Mouse (Mus musculus) small intestine, adult 2 months (tissue): ENCODE measurements around the gene Slit2. TPM values are rescaled to one million over a fixed set of nuclear protein-coding genes. Genes with fewer than 3 reads are reported as not detected.

Experiments used
- H3K27ac ChIP-seq: fragments of 200-500 bp; 2 replicates; pipeline ENCODE4 v1.5.1; 2012; ENCODE audit warnings: low read depth, low read length, control low read depth, inconsistent platforms; ENCODE audit not compliant: insufficient read depth
- H3K27me3 ChIP-seq: fragments of 200-500 bp; 2 replicates; pipeline ENCODE4 v1.6.1; 2012; ENCODE audit warnings: mild to moderate bottlenecking, moderate library complexity, low read length, inconsistent platforms; ENCODE audit not compliant: control insufficient read depth, insufficient read depth
- H3K36me3 ChIP-seq: fragments of 200-500 bp; 2 replicates; pipeline ENCODE4 v1.6.1; 2012; ENCODE audit warnings: mild to moderate bottlenecking, low read length, control low read depth, inconsistent platforms; ENCODE audit not compliant: control insufficient read depth, insufficient read depth
- H3K4me1 ChIP-seq: fragments of 200-500 bp; 2 replicates; pipeline ENCODE4 v1.6.1; 2012; ENCODE audit warnings: low read length, inconsistent platforms, mixed read lengths; ENCODE audit not compliant: control insufficient read depth, insufficient read depth, insufficient read length
- H3K4me3 ChIP-seq: fragments of 200-500 bp; 2 replicates; pipeline ENCODE4 v1.5.1; 2012; ENCODE audit warnings: low read depth, mild to moderate bottlenecking, control low read depth, inconsistent platforms, low read length, moderate library complexity
- CTCF ChIP-seq: fragments of 200-500 bp; IDR thresholded peaks from 2 replicates; pipeline ENCODE4 v1.5.1; 2012; ENCODE audit warnings: low read depth, mild to moderate bottlenecking, control low read depth, inconsistent platforms, low read length, moderate library complexity, mixed read lengths; ENCODE audit not compliant: insufficient replicate concordance, insufficient read length; ENCODE audit errors: extremely low read depth
- POLR2A ChIP-seq: fragments of 200-500 bp; IDR thresholded peaks from 2 replicates; pipeline ENCODE4 v1.6.1; 2012; ENCODE audit warnings: low read depth, mild to moderate bottlenecking, control low read depth, inconsistent platforms, low read length, moderate library complexity
- WGBS: fragments of 180-500 bp; shearing (Covaris S2); methylation state at CpG from one replicate; pipeline ENCODE4 v1.1.7; 2018; 5-methylcytosine and 5-hydroxymethylcytosine counted together
- polyA plus RNA-seq: library from polyadenylated mRNA; depleted of rRNA; stranded (reverse); fragments of >200 nt; gene quantifications from 2 replicates; pipeline ENCODE4 v1.2.3, GENCODE M21; 2012

Slit2 gene
- polyA plus RNA-seq, 1 experiment, result 2.2 TPM

GRCm38 (mm10) chr5:48326221-48326620, 343.3 kb downstream of the Slit2 start:
- H3K36me3 ChIP-seq, result no peaks in the 10 kb centered on the region
- no peak for TF ChIP-seq CTCF
- TF ChIP-seq POLR2A, result no peak
- no peaks in the 10 kb centered on the region for H3K4me1 ChIP-seq

GRCm38 (mm10) chr5:48327652-48328051, 344.7 kb downstream of the Slit2 start, which contains the start of gene 5730480H06Rik:
Gene 5730480H06Rik (plus strand): TSS chr5:48327952.
- H3K27ac ChIP-seq, result no peak within 1 kb of the TSS
- no peaks in the 10 kb centered on the region for H3K4me1 ChIP-seq
- no peaks in the 10 kb centered on the region for H3K27me3 ChIP-seq
- H3K36me3 ChIP-seq, result no peaks in the 10 kb centered on the region
- TF ChIP-seq POLR2A (no peak), CTCF (no peak)
- 92% methylated on average over 8 of the region's 8 CpGs for WGBS
- H3K4me3 ChIP-seq, result no peak within 1 kb of the TSS

More at GRCm38 (mm10) chr5:48326221-48326620, 343.3 kb downstream of the Slit2 start:
- H3K27ac ChIP-seq, result no peak overlapping the region
- H3K27me3 ChIP-seq, result no peaks in the 10 kb centered on the region
- H3K4me3 ChIP-seq, result no peak overlapping the region

GRCm38 (mm10) chr5:48329751-48330150, 346.8 kb downstream of the Slit2 start:
- no peaks in the 10 kb centered on the region for H3K36me3 ChIP-seq
- H3K27me3 ChIP-seq, result no peaks in the 10 kb centered on the region
- no peak overlapping the region for H3K27ac ChIP-seq
- TF ChIP-seq POLR2A (no peak), CTCF (no peak)
- H3K4me3 ChIP-seq, result no peak overlapping the region
- 85% methylated on average over 2 of the region's 2 CpGs for WGBS
- no peaks in the 10 kb centered on the region for H3K4me1 ChIP-seq

- WGBS, result 68% methylated on average over 2 of the region's 2 CpGs
- Histone ChIP-seq H3K27ac (no peak overlapping the region), H3K4me1 (no peaks in the 10 kb centered on the region), H3K36me3 (no peaks in the 10 kb centered on the region), H3K27me3 (no peaks in the 10 kb centered on the region), H3K4me3 (no peak overlapping the region)
- TF ChIP-seq POLR2A (no peak), CTCF (no peak)
Measured at GRCm38 (mm10) chr5:48330817-48331216, 347.9 kb downstream of the Slit2 start.

GRCm38 (mm10) chr5:48331441-48331840, 348.5 kb downstream of the Slit2 start:
- WGBS, result 59% methylated on average over 5 of the region's 5 CpGs
- Histone ChIP-seq H3K36me3 (no peaks in the 10 kb centered on the region), H3K27ac (no peak overlapping the region), H3K4me1 (no peaks in the 10 kb centered on the region), H3K4me3 (no peak overlapping the region), H3K27me3 (no peaks in the 10 kb centered on the region)
- TF ChIP-seq POLR2A (no peak), CTCF (no peak)

- TF ChIP-seq CTCF (no peak), POLR2A (no peak)
- 89% methylated on average over 3 of the region's 3 CpGs for WGBS
Measured at GRCm38 (mm10) chr5:48333407-48333806, 350.5 kb downstream of the Slit2 start.

GRCm38 (mm10) chr5:48333884-48334513, 351.1 kb downstream of the Slit2 start:
- WGBS, result 46% methylated on average over 9 of the region's 9 CpGs
- H3K27me3 ChIP-seq, result no peaks in the 10 kb centered on the region
- H3K36me3 ChIP-seq, result no peaks in the 10 kb centered on the region
- no peak overlapping the region for H3K4me3 ChIP-seq
- no peaks in the 10 kb centered on the region for H3K4me1 ChIP-seq
- TF ChIP-seq POLR2A, result no peak
- no peak overlapping the region for H3K27ac ChIP-seq

More at GRCm38 (mm10) chr5:48333407-48333806, 350.5 kb downstream of the Slit2 start:
- Histone ChIP-seq H3K4me1 (no peaks in the 10 kb centered on the region), H3K36me3 (no peaks in the 10 kb centered on the region), H3K27ac (no peak overlapping the region), H3K4me3 (no peak overlapping the region), H3K27me3 (no peaks in the 10 kb centered on the region)

- TF ChIP-seq CTCF (no peak), POLR2A (no peak)
- H3K4me3 ChIP-seq, result no peak overlapping the region
- 33% methylated on average over 7 of the region's 7 CpGs for WGBS
- no peaks in the 10 kb centered on the region for H3K36me3 ChIP-seq
- H3K27ac ChIP-seq, result no peak overlapping the region
- no peaks in the 10 kb centered on the region for H3K27me3 ChIP-seq
- no peaks in the 10 kb centered on the region for H3K4me1 ChIP-seq
Measured at GRCm38 (mm10) chr5:48340808-48341433, 358.0 kb downstream of the Slit2 start.
